Mouse (Mus musculus) adrenal gland, adult 8-10 months (tissue): ENCODE results near the gene Pigx. TPM values are rescaled to one million over a fixed set of nuclear protein-coding genes. Genes with fewer than 3 reads are reported as not detected.
A peak's percentile ranks its signal among the peaks of the same experiment; 100 is the strongest.
"Not testable (repeated sequence)": the region's sequence is repeated elsewhere in the genome, so short reads cannot be mapped to it uniquely, and the experiment has no call there.

Source experiments
- DNase-seq: peaks from one replicate; pipeline ENCODE4 v3.0.0; 2022
- total RNA-seq, 4 experiments: library from RNA; stranded (reverse); gene quantifications; 2 replicates each; pipeline ENCODE4 v1.2.4; 2022

Gene Pigx
- total RNA-seq, 4 experiments from 2014 or later, result 25.3 to 39.8 (median 33.4) TPM

DNA sequence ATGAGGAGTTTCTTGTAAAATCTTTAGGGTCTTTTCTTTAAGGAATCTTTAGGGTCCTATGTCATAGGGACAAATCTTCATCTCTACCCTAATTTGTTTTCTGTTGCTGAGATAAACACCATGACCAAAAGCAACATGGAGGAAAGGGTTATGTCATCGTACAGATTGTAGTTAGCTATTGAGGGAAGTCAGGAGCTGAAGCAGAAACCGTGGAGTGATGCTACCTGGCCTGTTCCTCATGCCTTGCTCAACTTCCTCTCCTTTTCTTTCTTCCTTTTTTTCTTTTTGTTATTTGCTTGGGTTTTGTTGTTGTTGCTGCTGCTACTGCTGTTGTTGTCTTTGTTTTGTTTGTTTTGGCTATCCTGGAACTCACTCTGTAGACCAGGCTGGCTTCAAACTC is 9.0 kb upstream of the Pigx start:
- no peak for DNase-seq

- no peak for DNase-seq
Measured at GRCm38 (mm10) chr16:32108170-32108569, 8.6 kb upstream of the Pigx start.

DNA sequence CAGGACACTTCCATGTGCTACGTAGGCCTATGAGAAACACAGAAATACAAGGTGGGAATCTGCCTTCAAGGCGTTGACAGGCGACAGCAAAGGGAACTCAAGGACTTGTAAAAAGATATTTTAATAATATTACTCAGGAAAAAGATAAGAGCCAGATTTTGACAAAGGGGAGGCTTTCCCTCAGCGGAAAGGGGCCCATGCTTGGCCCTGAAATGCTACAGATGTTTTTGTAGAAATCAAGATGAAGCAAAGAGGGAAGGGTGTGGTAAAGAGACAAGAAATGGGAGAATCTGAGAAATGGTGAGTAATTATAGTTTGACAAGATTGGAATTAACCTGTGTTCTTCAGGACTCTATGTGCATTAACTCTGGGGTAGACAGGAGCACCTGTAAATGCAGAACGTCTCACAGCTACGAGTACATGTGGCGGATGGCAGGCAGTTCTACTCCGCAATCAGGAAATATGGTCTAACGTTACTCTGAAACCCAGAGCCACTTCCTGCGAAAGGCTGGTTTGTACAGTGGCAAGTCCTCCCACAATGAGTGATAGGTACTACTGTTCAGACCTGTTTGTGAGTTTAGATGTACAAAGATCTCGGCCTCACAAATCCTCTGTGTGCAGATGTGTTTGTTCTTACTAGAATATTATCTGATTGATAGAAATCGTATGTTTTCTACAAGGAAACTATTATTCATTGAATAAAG is 8.0 kb upstream of the Pigx start:
- DNase-seq, result no peak

GRCm38 (mm10) chr16:32105698-32106097 is 6.2 kb upstream of the Pigx start:
- DNase-seq, result no peak

DNA sequence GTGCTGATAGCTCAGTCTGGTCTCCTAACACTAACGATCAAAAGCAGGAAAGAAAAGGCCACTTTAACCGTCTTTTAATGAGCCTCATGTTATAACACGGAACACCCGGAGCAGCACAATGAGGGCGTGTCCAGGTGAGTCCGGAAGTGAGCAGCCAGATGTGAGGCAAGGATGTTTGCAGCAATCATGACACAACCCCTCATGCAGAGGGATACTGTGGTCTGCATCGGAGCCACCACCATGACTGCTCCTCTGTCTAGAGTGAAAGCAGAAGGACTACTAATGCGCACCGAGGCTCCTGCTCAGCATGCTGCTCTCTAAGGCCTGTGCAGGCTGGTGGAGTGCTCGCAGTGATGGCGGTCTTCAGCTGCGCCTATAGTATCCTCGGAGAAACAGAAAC is 2.8 kb upstream of the Pigx start:
- DNase-seq, result no peak

DNA sequence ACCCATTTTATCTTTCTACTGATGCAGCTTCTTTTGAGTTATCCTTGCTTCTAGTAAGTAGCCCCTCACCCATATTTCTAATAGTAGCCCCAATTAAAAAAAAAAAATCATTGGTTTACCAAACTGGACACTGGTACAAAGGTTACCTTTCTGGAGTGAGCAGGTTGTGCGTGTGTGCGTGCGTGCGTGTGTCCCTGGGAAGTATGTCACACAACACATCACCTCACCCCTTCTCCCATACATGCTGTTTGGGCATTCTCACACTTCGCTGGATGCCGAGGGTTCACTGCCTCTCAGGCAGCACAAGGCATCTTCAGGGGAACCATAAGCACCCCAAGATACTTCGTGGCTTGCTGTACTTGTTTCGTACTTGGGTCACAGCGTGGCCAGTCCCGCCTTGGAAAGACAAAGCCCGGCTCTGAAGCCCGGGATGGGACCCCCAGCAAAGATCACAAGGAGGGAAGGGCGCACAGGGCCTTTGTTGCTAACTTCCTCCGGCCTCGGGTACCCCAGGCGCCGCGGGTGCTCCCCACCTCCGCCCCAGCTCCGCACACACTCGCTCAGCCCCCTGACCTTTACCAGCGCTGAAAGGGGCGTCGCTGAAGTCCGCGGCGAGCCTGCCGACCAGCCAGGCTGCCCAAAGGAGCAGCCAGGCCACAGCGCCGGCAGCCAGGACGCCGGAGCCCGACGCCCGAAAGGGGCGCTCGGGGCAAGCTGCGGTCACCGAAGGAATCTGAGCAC is 473 bp downstream of the Pigx start:
- DNase-seq, result no peak

- not testable (repeated sequence) for DNase-seq
Measured at GRCm38 (mm10) chr16:32097757-32098156, 1.8 kb downstream of the Pigx start.

GRCm38 (mm10) chr16:32091466-32091865 is 8.1 kb downstream of the Pigx start:
- DNase-seq, result no peak

DNA sequence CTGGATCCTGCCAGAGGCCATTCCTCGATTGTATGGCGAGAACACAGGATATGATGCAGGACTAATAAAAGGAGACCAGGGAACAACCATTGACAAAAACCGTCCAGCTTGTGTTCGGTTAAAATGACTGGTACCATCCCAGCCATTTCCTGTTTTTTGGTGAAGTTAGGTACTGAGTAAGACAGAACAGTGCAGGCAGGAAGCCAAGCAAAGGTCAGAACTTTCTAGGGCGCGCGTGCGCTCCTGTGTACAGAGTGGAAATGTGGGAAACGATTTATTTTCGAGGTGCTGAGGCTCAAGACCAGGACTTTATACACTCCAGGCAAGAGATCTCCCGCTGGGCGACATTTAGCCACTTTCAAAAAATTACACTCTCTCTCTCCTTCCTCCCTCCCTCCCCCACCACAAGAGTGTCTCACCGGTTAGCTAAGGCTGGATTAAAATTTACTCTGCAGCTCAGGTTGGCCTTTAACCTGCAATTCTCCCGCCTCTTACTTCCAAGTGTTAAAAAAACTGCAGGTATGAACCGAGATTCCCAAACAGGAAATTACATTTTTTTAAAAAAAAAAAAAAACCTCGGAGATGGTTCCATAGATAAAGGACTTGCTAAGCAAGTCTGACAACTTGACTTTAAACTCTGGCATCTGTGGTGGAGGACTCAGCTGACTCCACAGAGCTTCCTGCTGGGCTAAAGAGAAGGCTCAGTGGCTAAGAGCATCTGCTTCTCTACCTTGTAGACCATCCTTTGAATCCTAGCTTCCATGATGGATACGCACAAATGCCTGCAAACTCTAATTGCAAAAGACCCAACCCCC is 11.7 kb downstream of the Pigx start:
- DNase-seq, result no peak

DNA sequence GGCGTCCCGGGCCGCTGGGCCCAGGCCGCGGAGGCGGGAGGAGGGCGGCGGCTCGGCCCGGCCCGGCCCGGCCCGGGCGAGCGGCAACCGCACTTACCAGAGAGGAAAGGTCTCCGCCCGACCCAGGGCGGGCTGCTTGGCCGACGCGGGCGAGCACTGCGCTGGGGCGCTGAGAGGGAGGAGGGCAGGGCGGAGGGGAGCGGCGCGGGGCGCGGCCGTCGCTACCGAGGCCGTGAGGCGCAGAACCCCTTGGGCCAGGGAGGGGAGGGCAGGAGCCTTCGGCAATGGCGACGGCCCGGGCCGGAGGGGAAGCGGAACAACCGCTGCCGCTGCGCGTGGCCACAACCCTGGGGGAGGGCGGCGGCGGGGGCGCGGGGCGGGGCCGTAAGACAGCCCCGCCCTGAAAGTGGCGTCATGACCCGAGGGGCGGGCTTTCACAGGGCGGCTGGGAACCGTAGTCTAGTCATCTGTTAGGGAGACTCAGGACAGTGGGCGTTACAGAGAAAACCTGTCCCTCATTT is 20.5 kb downstream of the Pigx start, which contains the start of gene Pak2:
TSS of gene Pak2 (minus strand) at position 352 of the 521 bp plus-strand sequence.
- peak; percentile 79 for DNase-seq

- DNase-seq, result peak; percentile 36
Measured at GRCm38 (mm10) chr16:32078408-32078990, 21.0 kb downstream of the Pigx start.

DNA sequence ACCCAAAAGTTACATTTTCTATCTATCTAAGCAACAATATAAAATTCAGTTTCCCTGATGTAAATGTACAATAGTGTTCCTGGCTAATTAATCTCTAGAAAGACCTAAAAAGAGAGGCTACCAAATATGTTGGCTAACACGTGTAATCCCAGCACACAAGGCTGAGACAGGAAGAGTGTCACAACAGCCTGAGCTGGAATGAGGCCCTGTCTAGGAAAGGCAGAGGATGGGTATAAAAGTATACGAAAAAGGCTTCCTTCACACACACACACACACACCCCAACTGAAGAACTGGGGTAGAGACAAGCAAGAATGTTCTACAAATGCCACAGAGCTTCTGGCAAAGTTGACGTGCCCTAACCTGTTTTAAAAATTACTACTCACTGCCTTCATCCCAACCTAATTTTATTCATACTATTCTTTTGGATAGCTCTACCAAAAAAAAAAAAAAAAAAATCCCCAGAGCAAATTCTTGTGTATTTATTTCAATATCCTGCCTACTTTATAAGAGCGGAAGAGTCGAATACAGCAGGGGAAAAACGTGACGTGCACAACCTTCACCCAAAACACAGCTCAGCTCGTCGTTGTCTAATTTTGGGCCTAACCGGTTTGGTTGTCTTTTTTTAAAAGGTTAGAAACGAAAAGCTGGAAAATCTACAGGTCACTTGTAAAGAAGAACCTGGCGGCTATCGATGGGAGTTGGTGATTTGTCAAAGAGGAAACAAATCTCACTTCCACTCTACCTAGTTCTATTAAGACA is 21.7 kb downstream of the Pigx start:
- DNase-seq, result no peak

- no peak for DNase-seq
Measured at GRCm38 (mm10) chr16:32076406-32076805, 23.1 kb downstream of the Pigx start.

- no peak for DNase-seq
Measured at GRCm38 (mm10) chr16:32075762-32076161, 23.8 kb downstream of the Pigx start.

GRCm38 (mm10) chr16:32070070-32070469 is 29.5 kb downstream of the Pigx start:
- DNase-seq, result not testable (repeated sequence)

GRCm38 (mm10) chr16:32068389-32069300 is 30.9 kb downstream of the Pigx start:
- DNase-seq, result no peak

- no peak for DNase-seq
Measured at GRCm38 (mm10) chr16:32066899-32067298, 32.6 kb downstream of the Pigx start.

DNA sequence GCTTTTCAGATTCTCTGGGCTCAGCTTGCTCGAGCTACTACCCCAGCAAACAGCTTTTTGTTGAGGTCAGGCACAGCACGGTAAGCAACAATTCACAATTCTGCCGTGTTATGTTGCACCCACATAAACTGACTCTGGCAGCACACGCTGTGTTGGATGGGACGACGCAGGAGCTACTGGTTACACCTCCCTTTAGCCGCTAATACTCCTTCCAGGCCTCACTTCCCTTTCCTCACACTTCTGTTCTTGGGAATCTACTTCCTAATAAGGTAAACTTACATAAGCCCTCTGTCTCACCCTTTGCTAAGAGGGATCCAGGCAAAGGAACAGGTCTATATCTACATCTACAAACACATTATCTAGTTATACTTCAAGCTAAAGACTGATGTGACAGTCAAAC is 35.6 kb downstream of the Pigx start:
- DNase-seq, result no peak

DNA sequence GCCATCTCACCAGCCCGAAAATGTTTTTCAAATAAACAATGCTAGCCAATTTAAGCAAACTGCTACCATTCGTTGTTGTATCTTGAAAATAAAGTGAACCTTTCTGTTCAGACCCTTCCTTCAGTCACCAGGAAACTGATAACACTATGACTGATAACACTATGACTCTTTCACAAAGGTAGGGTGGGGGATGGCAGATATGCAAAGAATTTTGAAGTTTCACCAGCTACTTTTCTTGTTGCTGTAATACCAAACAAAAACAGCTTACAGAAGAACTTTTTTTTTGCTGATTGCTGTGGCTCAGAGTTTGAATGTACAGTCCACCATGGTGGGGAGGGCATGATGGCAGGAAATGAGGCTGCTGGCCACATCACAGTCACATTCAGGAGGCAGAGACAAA is 37.3 kb downstream of the Pigx start:
- DNase-seq, result no peak

GRCm38 (mm10) chr16:32059840-32060523 is 39.6 kb downstream of the Pigx start:
- DNase-seq, result no peak
